Mouse (Mus musculus) granulocyte monocyte progenitor cell, adult 5-6 weeks (primary cell): ENCODE results near the gene Acer2. TPM values are rescaled to one million over a fixed set of nuclear protein-coding genes. Genes with fewer than 3 reads are reported as not detected.

Experiments
- ATAC-seq: replicated peaks from 2 replicates; pipeline ENCODE4 v1.8.0; 2016; ENCODE audit warnings: mild to moderate bottlenecking, moderate TSS enrichment, inconsistent platforms; ENCODE audit not compliant: poor library complexity, severe bottlenecking
- total RNA-seq, 2 experiments: library from RNA; stranded (forward) in 1 of 2; stranded (reverse) in 1 of 2; fragments of 200-712, 200-1000 nt in 1 of 2; fragments of >200 nt in 1 of 2; fragmentation: Nextera tagmentation in 1 of 2; gene quantifications; 2 replicates each; pipeline ENCODE4 v1.2.3; 2014 to 2017

The Acer2 gene
- total RNA-seq, 2 experiments from 2014 or later: 1.2 to 1.5 TPM

DNA sequence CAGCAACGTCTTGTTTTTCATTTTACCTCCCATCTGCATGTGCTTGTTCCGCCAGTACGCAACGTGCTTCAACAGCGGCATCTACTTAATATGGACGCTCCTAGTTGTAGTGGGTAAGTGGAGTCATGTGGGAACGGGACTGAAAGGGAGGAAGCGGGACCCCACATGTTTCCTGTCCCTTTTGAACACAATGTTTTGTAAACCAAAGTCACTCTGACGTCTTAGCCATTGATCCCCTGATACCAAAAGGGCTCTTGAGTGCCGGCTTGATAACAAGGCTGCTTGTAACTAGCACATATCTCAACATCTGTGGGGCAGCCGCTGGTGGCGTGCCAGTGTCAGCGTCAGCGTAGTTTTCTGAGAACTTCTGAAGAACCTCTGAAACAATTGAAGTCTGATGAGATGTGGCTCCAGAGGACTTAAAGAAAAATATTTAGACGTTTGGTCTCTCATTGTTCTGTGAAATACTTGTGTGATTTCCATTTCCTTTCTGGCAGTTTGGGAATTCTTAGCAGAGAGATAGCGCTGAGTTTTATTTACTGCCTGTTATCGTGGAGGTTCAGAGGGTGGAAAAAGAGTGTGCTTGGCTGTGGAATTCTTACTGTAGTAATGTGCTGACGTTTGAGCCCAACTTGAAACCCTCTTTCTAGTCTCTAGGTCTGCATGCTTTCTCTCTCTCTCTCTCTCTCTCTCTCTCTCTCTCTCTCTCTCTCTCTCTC is 12.1 kb downstream of the Acer2 start:
- peak; percentile 89 for ATAC-seq

GRCm38 (mm10) chr4:86887879-86888278 is 13.7 kb downstream of the Acer2 start:
- no peak for ATAC-seq

- ATAC-seq: no peak
These were observed 23.2 kb downstream of the Acer2 start for GRCm38 (mm10) chr4:86897411-86897810.

- no peak for ATAC-seq
These were observed 24.7 kb downstream of the Acer2 start for GRCm38 (mm10) chr4:86898791-86899474.

DNA sequence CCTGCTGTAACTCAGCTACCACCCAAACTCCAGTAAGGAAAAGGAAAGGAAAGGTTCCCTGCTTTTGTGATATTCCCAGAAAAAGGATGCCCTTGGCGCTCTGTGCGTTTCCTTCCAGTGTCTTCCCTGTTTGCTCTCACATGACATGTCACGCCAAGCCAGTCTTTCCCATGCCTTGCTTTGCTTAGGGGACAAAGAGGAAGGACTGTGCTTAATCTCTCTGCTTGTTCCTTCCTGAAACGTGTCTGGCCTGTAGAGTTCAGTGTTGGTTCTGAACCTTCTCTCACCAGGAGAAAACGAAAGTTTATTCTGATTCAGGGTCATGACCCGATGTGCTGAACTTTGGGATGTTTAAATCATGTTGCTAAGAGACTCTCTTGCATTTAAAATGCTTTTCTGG is 28.2 kb downstream of the Acer2 start:
- 0 out of 2 replicates have a peak, but pooled peaks have one; percentile 22 for ATAC-seq

- peak; percentile 44; the same call in 1 of the 2 replicates for ATAC-seq
These were observed 30.8 kb downstream of the Acer2 start for GRCm38 (mm10) chr4:86904969-86905368.

GRCm38 (mm10) chr4:86905869-86906268 is 31.7 kb downstream of the Acer2 start:
- no peak for ATAC-seq

GRCm38 (mm10) chr4:86911576-86912341 is 37.6 kb downstream of the Acer2 start:
- ATAC-seq: 0 out of 2 replicates have a peak, but pooled peaks have one; percentile 20

GRCm38 (mm10) chr4:86912757-86913156 is 38.6 kb downstream of the Acer2 start:
- no peak for ATAC-seq

DNA sequence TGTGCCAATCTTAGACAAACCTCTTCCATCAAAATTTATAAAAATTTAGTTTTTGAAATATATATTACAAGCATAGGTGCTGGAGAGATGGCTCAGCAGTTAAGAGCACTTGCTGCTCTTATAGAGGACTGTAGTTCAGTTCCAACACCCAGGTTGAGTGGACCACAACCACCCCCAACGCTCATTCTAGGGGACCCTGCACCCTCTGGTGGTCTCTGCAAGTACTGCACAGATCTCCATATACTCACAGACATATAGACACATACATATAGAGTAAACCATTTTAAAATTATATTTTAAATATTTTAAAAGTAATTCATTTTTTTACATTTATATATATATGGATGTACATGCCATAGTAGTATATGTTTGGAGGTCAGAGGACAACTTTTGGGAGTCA is 41.9 kb downstream of the Acer2 start:
- ATAC-seq: 0 out of 2 replicates have a peak, but pooled peaks have one; percentile 42

DNA sequence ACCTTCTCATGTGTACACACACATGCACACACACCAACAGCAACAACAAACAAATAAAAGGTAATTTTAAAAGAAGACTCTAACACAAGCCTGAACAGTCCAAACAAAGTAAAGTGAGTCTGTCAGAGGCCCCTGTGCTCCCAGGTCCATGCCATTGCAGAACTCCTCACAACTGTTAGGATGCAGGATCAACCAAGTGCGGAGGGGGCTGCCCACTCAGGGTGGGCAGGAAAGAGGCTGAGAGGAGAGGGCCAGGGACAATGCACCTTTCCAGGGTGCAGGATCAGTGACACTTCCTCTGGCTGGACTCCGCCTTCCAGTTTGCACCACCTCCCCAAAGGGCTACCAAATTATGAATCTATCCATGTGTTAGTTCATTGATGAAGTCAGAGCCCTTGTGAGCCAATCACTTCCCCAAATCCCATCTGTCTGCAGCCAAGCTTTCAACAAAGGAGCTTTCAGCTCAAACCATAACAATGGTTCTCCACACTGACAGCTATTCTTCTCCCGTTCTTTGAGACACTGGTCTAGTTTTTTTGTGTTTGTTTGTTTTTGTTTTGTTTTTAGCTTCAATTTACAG is 49.4 kb downstream of the Acer2 start:
- no peak for ATAC-seq

DNA sequence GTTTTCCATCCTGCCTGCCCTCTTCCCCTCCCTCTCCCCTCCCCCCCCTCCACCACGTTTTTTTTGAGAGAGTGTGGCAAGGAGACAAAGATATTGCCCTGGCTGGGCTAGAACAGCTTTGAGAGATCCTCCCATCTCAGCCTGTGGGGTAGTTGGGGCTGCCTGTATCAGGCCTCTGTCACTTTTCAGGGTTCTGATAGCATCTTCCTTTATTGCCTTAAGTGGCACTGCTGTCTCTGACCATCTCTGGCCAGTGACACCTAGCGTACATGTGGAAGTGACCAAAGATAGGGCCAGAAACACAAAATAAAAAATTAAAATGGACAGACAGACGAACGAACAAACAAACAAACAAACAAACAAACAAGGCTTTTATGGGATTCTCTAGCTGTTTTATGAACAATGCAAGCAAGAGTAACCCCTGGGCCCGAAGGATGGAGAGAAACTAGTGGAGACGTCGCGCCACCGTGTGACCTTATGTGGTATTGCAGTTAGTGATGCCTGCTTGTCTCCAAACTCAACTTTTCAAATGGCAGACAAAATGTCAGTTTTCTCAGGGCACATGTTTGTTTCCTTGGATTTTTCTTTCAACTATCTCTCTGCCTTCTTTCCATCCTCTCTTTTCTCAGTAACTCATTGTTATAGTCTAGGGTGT is 50.7 kb downstream of the Acer2 start:
- peak; percentile 87 for ATAC-seq

- no peak for ATAC-seq
These were observed 52.8 kb downstream of the Acer2 start for GRCm38 (mm10) chr4:86926997-86927396.

- no peak for ATAC-seq
These were observed 56.0 kb downstream of the Acer2 start for GRCm38 (mm10) chr4:86930101-86930635.

- ATAC-seq: no peak
These were observed 56.6 kb downstream of the Acer2 start for GRCm38 (mm10) chr4:86930636-86931456.

GRCm38 (mm10) chr4:86933026-86933425 is 58.8 kb downstream of the Acer2 start:
- ATAC-seq: peak; percentile 56

- no peak for ATAC-seq
These were observed 62.0 kb downstream of the Acer2 start for GRCm38 (mm10) chr4:86936217-86936616.

DNA sequence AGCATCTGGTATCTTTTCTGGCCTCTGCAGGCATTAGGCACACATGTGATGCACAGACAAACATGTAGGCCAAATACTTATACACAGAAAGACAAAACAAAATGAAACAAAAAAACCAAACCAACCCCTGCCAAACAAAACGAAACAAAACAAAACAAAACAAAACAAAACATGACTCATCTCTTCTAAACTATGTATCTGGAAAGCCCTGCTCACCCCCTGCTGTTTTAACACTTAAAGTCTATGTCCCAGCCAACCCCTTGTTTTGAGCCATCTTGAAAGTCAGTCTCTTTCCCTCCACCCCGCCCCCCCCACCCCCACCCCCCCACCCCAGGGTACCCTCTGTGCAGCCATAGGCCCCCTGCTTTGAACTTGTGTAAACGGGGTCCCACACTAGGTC is 62.5 kb downstream of the Acer2 start:
- ATAC-seq: no peak

GRCm38 (mm10) chr4:86942656-86943055 is 68.5 kb downstream of the Acer2 start:
- ATAC-seq: no peak
